Mouse (Mus musculus): ENCODE measurements at regions not wholly inside any gene's neighbourhood (a gene's known extent, or its start where the extent isn't known, plus 50 kb on each side); places are given as distances from the start of the nearest gene placed in this dataset.

DNA sequence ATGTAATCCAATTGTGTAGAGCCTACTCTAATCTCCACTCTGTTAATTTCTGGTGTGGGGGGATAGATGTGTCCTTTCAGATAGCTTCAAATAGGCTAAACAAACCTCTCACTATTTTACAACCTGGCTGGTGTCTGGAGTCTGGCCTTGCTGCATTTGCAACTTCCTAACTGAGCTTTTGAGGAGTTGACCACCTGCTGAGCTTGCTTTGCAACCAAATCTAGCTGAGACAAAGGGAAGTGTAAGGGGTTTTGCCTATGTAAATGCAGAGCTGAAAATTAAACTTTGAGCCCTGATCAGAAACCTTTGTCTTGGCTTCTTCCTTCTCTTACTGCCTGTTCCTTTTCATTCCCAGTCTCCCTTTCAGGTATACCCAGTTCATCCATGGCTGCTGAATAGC, 404.3 kb downstream of the Cetn3 start:
- no peaks in the 10 kb centered on the region for H3K27me3 ChIP-seq
- no peak overlapping the region for H3K4me3 ChIP-seq
- H3K4me2 ChIP-seq = no peak overlapping the region
- H3K36me3 ChIP-seq = no peaks in the 10 kb centered on the region
- no peaks in the 10 kb centered on the region for H3K9me3 ChIP-seq
- H3K4me1 ChIP-seq = no peaks in the 10 kb centered on the region
- ATAC-seq (ENCODE audit: insufficient number of reproducible peaks, low FRiP score, low TSS enrichment, low read depth) = no peak
- H3K9ac ChIP-seq = no peak overlapping the region
- H3K27ac ChIP-seq = no peak overlapping the region

- H3K27me3 ChIP-seq = no peaks in the 10 kb centered on the region
- H3K36me3 ChIP-seq = no peaks in the 10 kb centered on the region
- H3K27ac ChIP-seq = no peak overlapping the region
- H3K4me3 ChIP-seq = no peak overlapping the region
- no peaks in the 10 kb centered on the region for H3K9me3 ChIP-seq
- no peaks in the 10 kb centered on the region for H3K4me1 ChIP-seq
- ATAC-seq (ENCODE audit: insufficient number of reproducible peaks, low FRiP score, low TSS enrichment, low read depth) = no peak
- H3K4me2 ChIP-seq = no peak overlapping the region
- no peak overlapping the region for H3K9ac ChIP-seq
- 82% methylated on average over 1 of the region's 1 CpGs for WGBS
These were observed 417.9 kb downstream of the Cetn3 start for GRCm38 (mm10) chr13:82200739-82201138.

DNA sequence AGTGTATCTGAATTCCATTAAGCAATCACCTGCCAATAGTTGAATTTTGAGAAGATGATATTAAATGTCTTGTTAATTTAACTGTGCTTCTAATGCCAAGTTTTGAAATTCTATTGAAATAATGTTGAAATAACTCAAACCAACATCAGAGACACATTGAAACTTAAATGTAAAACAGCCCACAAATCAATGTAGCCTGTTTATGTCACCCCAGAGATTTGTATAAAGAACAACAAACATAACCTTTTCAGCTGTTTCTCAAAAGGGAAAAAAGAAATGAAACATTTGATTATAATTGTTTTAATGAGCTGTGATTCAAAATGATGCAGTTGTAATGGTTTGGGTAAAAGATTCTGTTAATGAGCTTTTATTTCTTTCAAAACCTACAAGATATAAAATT, 442.6 kb downstream of the Cetn3 start:
- Histone ChIP-seq H3K9me3 (no peaks in the 10 kb centered on the region), H3K4me1 (no peaks in the 10 kb centered on the region)
- ATAC-seq (ENCODE audit: insufficient number of reproducible peaks, low FRiP score, low TSS enrichment, low read depth) = no peak

DNA sequence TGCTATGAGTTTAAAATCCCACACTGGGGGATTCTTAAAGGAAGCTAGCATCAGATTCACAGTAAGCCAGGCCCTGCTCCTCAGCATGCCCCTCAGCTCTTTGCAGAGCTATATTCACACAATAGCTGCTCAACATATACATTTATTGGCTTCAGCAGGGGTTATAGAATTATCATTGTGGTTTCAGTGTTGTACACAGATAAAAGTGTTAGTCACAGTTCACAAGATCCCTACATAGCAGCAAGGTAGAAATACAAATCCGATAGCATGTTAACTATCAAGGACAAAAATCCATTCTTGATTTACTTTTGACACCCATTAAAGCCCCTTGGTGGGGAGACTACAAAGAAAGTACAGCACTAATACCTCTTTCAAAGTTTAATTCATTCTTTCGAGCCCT, 451.0 kb downstream of the Cetn3 start:
- 85% methylated on average over 2 of the region's 2 CpGs for WGBS
- H3K9ac ChIP-seq = no peak overlapping the region

More for the DNA sequence above, 442.6 kb downstream of the Cetn3 start:
- no peak overlapping the region for H3K4me3 ChIP-seq
- no peaks in the 10 kb centered on the region for H3K36me3 ChIP-seq
- H3K4me2 ChIP-seq = no peak overlapping the region
- H3K27me3 ChIP-seq = no peaks in the 10 kb centered on the region
- H3K27ac ChIP-seq = no peak overlapping the region
- no peak overlapping the region for H3K9ac ChIP-seq

DNA sequence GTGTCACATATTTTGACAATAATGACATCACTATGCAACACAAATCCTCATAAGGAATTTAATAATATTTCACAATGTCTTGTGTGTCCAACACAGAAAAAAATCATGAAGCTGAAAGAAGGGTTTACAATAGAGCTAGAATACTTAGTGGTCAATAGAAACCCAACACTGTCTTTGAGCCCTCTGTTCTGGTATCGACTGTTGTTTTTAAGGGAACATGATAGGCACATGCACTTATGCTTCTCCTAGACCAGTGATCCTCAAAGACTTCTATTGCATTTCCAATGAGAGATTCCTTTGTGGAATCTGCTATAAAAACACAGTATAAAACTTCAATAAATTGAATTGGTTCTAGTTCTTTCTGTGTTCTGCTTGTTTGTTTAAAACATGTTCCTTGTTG, 463.4 kb downstream of the Cetn3 start:
- no peak overlapping the region for H3K4me2 ChIP-seq
- H3K9me3 ChIP-seq = no peaks in the 10 kb centered on the region
- H3K36me3 ChIP-seq = no peaks in the 10 kb centered on the region
- H3K4me1 ChIP-seq = no peaks in the 10 kb centered on the region
- no peak overlapping the region for H3K27ac ChIP-seq
- H3K27me3 ChIP-seq = no peaks in the 10 kb centered on the region
- WGBS = 84% methylated on average over 1 of the region's 1 CpGs
- ATAC-seq (ENCODE audit: insufficient number of reproducible peaks, low FRiP score, low TSS enrichment, low read depth) = no peak
- H3K4me3 ChIP-seq = no peak overlapping the region
- H3K9ac ChIP-seq = no peak overlapping the region

More for the DNA sequence above, 451.0 kb downstream of the Cetn3 start:
- H3K9me3 ChIP-seq = no peaks in the 10 kb centered on the region
- no peak overlapping the region for H3K4me3 ChIP-seq
- H3K27me3 ChIP-seq = no peaks in the 10 kb centered on the region
- no peaks in the 10 kb centered on the region for H3K36me3 ChIP-seq
- H3K27ac ChIP-seq = no peak overlapping the region
- no peak overlapping the region for H3K4me2 ChIP-seq
- no peaks in the 10 kb centered on the region for H3K4me1 ChIP-seq
- ATAC-seq (ENCODE audit: insufficient number of reproducible peaks, low FRiP score, low TSS enrichment, low read depth) = no peak

DNA sequence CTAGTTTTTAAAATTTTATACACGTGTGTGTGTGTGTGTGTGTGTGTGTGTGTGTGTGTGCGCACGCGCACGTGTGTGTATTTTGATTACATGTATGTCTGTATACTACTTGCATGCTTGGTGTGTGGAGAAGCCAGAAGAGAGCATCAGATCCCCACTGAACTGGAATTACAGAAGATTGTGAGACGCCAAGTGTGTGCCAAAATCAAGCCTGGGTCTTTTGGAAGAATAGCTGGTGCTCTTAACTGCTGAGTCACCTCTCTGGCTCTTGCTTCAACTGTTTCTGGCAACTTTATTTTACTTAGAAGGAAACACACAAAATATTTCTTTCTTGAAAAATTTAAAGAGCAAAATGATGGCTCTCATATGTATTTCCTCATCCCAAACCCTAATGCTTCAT, 467.5 kb downstream of the Cetn3 start:
- no peak overlapping the region for H3K27ac ChIP-seq
- ATAC-seq (ENCODE audit: insufficient number of reproducible peaks, low FRiP score, low TSS enrichment, low read depth) = no peak
- H3K9ac ChIP-seq = no peak overlapping the region
- H3K4me2 ChIP-seq = no peak overlapping the region
- H3K27me3 ChIP-seq = no peaks in the 10 kb centered on the region
- 85% methylated on average over 6 of the region's 6 CpGs for WGBS
- H3K36me3 ChIP-seq = no peaks in the 10 kb centered on the region
- H3K4me1 ChIP-seq = no peaks in the 10 kb centered on the region
- no peaks in the 10 kb centered on the region for H3K9me3 ChIP-seq
- H3K4me3 ChIP-seq = no peak overlapping the region

- WGBS = 82% methylated on average over 1 of the region's 1 CpGs
- Histone ChIP-seq H3K9me3 (no peaks in the 10 kb centered on the region), H3K4me3 (no peak overlapping the region), H3K4me1 (no peaks in the 10 kb centered on the region), H3K9ac (no peak overlapping the region), H3K27me3 (no peaks in the 10 kb centered on the region), H3K27ac (no peak overlapping the region), H3K36me3 (no peaks in the 10 kb centered on the region), H3K4me2 (no peak overlapping the region)
- ATAC-seq (ENCODE audit: insufficient number of reproducible peaks, low FRiP score, low TSS enrichment, low read depth) = no peak
These were observed 475.6 kb downstream of the Cetn3 start for GRCm38 (mm10) chr13:82258491-82258935.

DNA sequence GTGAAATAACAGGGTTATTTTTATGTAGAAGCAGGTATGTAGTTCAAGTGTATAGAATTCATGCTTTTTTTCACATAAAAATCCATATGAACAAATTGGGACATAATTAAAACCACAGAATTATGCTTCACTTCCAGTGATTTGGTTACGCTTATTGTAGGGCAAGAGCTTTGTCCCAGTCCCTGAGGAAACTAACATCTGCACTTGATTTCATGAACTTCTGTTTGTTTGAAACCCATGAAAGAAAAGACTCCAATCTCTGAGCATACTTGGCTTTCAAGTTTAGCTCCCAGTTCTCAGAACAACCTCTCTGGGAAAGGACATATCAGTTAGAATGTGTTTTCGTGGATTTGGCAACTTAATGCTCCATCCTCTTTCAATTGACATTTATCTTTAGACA, 481.4 kb downstream of the Cetn3 start:
- H3K4me1 ChIP-seq = no peaks in the 10 kb centered on the region
- WGBS = 49% methylated on average over 2 of the region's 2 CpGs
- ATAC-seq (ENCODE audit: insufficient number of reproducible peaks, low FRiP score, low TSS enrichment, low read depth) = no peak

DNA sequence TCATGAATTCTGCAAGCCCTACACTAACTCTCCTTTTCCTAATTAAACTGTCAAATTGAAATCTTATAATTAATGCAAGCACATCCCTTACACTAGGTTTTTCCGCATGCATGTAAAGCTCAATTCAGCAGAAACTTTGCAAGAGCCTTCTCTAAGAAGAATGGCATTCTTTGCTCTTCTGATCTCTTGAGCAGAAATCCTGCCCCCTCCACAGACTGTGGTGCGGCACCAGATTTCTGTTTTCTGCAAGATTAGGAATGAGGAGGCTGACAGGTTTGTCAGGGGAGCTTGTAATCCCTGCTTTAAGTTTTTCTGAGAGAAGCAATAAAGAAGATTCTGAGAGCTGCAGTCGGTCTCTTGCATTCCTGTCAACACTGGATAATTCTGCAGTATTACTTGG, 482.3 kb downstream of the Cetn3 start:
- WGBS = 66% methylated on average over 3 of the region's 3 CpGs

More for the DNA sequence above, 481.4 kb downstream of the Cetn3 start:
- Histone ChIP-seq H3K36me3 (no peaks in the 10 kb centered on the region), H3K9me3 (no peaks in the 10 kb centered on the region), H3K27me3 (no peaks in the 10 kb centered on the region), H3K9ac (no peak overlapping the region), H3K4me3 (no peak overlapping the region), H3K27ac (no peak overlapping the region), H3K4me2 (no peak overlapping the region)

GRCm38 (mm10) chr13:82265736-82266135, 482.9 kb downstream of the Cetn3 start:
- 80% methylated on average over 2 of the region's 2 CpGs for WGBS
- Histone ChIP-seq H3K27ac (no peak overlapping the region), H3K27me3 (no peaks in the 10 kb centered on the region), H3K4me2 (no peak overlapping the region), H3K4me3 (no peak overlapping the region), H3K9me3 (no peaks in the 10 kb centered on the region), H3K9ac (no peak overlapping the region), H3K36me3 (no peaks in the 10 kb centered on the region), H3K4me1 (no peaks in the 10 kb centered on the region)
- ATAC-seq (ENCODE audit: insufficient number of reproducible peaks, low FRiP score, low TSS enrichment, low read depth) = no peak

More for the DNA sequence above, 482.3 kb downstream of the Cetn3 start:
- Histone ChIP-seq H3K36me3 (no peaks in the 10 kb centered on the region), H3K4me1 (no peaks in the 10 kb centered on the region), H3K9ac (no peak overlapping the region), H3K27me3 (no peaks in the 10 kb centered on the region), H3K9me3 (no peaks in the 10 kb centered on the region), H3K27ac (no peak overlapping the region), H3K4me2 (no peak overlapping the region), H3K4me3 (no peak overlapping the region)
- no peak for ATAC-seq (ENCODE audit: insufficient number of reproducible peaks, low FRiP score, low TSS enrichment, low read depth)

DNA sequence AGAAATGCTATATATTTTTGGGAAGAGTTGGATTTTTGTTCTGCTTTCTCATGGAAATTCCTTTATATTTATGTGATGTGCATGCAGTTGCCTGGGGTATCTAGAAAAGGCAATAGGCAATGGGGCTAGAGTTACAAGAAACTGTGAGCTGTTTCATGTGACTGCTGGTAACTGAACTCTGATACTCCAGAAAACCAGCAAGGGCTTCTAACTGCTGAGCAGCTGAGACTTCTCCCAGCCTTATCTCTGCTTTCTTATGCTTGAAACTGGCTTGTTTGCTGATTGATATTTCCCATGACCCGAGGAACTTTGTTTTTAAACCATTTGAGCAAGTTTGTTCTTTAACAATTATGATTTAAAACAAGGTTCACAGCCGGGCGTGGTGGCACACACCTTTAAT, 491.9 kb downstream of the Cetn3 start:
- ATAC-seq (ENCODE audit: insufficient number of reproducible peaks, low FRiP score, low TSS enrichment, low read depth) = no peak
- WGBS = 73% methylated on average over 3 of the region's 3 CpGs
- no peaks in the 10 kb centered on the region for H3K4me1 ChIP-seq

GRCm38 (mm10) chr13:82276001-82276400, 493.1 kb downstream of the Cetn3 start:
- Histone ChIP-seq H3K4me1 (no peaks in the 10 kb centered on the region), H3K4me2 (no peak overlapping the region), H3K9ac (no peak overlapping the region), H3K9me3 (no peaks in the 10 kb centered on the region), H3K4me3 (no peak overlapping the region), H3K27me3 (no peaks in the 10 kb centered on the region), H3K27ac (no peak overlapping the region), H3K36me3 (no peaks in the 10 kb centered on the region)
- ATAC-seq (ENCODE audit: insufficient number of reproducible peaks, low FRiP score, low TSS enrichment, low read depth) = no peak
- WGBS = 91% methylated on average over 3 of the region's 3 CpGs

More for the DNA sequence above, 491.9 kb downstream of the Cetn3 start:
- Histone ChIP-seq H3K27ac (no peak overlapping the region), H3K36me3 (no peaks in the 10 kb centered on the region), H3K9me3 (no peaks in the 10 kb centered on the region), H3K9ac (no peak overlapping the region), H3K4me2 (no peak overlapping the region), H3K27me3 (no peaks in the 10 kb centered on the region), H3K4me3 (no peak overlapping the region)

DNA sequence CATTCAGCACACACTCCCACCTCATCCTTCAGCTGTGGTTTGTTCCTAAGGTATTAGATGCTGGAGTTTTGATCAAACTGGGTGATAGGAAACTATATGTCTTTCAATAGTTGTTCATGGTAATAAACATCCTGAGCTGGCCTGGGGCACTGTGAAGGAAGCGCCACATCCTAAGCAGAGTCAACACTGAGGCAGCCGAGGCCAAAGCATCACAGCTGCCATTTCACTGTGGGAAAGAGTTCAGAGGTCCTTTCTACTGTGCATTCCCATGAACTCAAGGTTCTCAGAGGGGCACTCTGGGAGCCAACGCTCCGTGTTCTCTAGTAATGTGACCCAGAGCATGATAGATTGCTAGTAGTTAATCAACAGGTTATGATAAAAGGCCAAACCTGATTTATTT, 497.9 kb downstream of the Cetn3 start:
- no peak for ATAC-seq (ENCODE audit: insufficient number of reproducible peaks, low FRiP score, low TSS enrichment, low read depth)
- 57% methylated on average over 4 of the region's 4 CpGs for WGBS
- no peaks in the 10 kb centered on the region for H3K36me3 ChIP-seq

More for the DNA sequence above, 497.9 kb downstream of the Cetn3 start:
- Histone ChIP-seq H3K9me3 (no peaks in the 10 kb centered on the region), H3K4me2 (no peak overlapping the region), H3K27ac (no peak overlapping the region), H3K9ac (no peak overlapping the region), H3K4me3 (no peak overlapping the region), H3K4me1 (no peaks in the 10 kb centered on the region), H3K27me3 (no peaks in the 10 kb centered on the region)
